Mouse (Mus musculus) urinary bladder, postnatal 10 days (tissue): ENCODE results near the gene Tshr.
"Not testable (repeated sequence)": the region's sequence is repeated elsewhere in the genome, so short reads cannot be mapped to it uniquely, and the experiment has no call there.

Experiments used
- DNase-seq: peaks from one replicate; pipeline ENCODE4 v3.0.0; 2022; ENCODE audit warnings: low spot score

The Tshr gene

GRCm38 (mm10) chr12:91384281-91385017, at the start of gene Tshr, which contains the start of gene Cep128:
Gene Tshr (plus strand): TSS chr12:91384563.
Gene Cep128 (minus strand): TSS chr12:91384409.
- DNase-seq, result peak; percentile 75

- not testable (repeated sequence) for DNase-seq
Measured at GRCm38 (mm10) chr12:91338656-91339055, 45.7 kb upstream of the Tshr start.

- DNase-seq, result no peak
Measured at GRCm38 (mm10) chr12:91353783-91354182, 30.6 kb upstream of the Tshr start.

- DNase-seq, result no peak
Measured at GRCm38 (mm10) chr12:91369173-91369572, 15.2 kb upstream of the Tshr start.

GRCm38 (mm10) chr12:91383516-91384264, 673 bp upstream of the Tshr start:
- DNase-seq, result no peak

GRCm38 (mm10) chr12:91400232-91401048, 16.1 kb downstream of the Tshr start:
- peak; percentile 12 for DNase-seq

GRCm38 (mm10) chr12:91401049-91401352, 16.6 kb downstream of the Tshr start:
- no peak for DNase-seq

GRCm38 (mm10) chr12:91410306-91410705, 25.9 kb downstream of the Tshr start:
- DNase-seq, result no peak

GRCm38 (mm10) chr12:91412461-91413182, 28.3 kb downstream of the Tshr start:
- DNase-seq, result no peak

GRCm38 (mm10) chr12:91415112-91415511, 30.7 kb downstream of the Tshr start:
- no peak for DNase-seq

GRCm38 (mm10) chr12:91416828-91417227, 32.5 kb downstream of the Tshr start:
- no peak for DNase-seq

- peak; percentile 14 for DNase-seq
Measured at GRCm38 (mm10) chr12:91418791-91419190, 34.4 kb downstream of the Tshr start.

GRCm38 (mm10) chr12:91421272-91421671, 36.9 kb downstream of the Tshr start:
- DNase-seq, result no peak

- DNase-seq, result no peak
Measured at GRCm38 (mm10) chr12:91423125-91423820, 38.9 kb downstream of the Tshr start.

GRCm38 (mm10) chr12:91426499-91426898, 42.1 kb downstream of the Tshr start:
- no peak for DNase-seq

- no peak for DNase-seq
Measured at GRCm38 (mm10) chr12:91427129-91427528, 42.8 kb downstream of the Tshr start.

GRCm38 (mm10) chr12:91482195-91482733, 97.9 kb downstream of the Tshr start:
- no peak for DNase-seq

GRCm38 (mm10) chr12:91486342-91486741, 102.0 kb downstream of the Tshr start:
- DNase-seq, result no peak

- DNase-seq, result no peak
Measured at GRCm38 (mm10) chr12:91488406-91488805, 104.0 kb downstream of the Tshr start.

- DNase-seq, result no peak
Measured at GRCm38 (mm10) chr12:91495497-91496225, 111.3 kb downstream of the Tshr start.
